Mouse (Mus musculus): Measurements from ENCODE around the gene Csk. TPM values are rescaled to one million over a fixed set of nuclear protein-coding genes. Genes with fewer than 3 reads are reported as not detected.

The Csk gene
- polyA plus RNA-seq, 1 experiment from 2014 or later = 28.7 TPM

GRCm38 (mm10) chr9:57657843-57658242 lies 4.4 kb upstream of the Csk start:
- Histone ChIP-seq H3K27me3 (ENCODE audit: insufficient read depth, low read length) (peaks cover 7% of the 10 kb centered on the region; the same call in 1 of the 2 replicates), H3K36me3 (ENCODE audit: insufficient read depth) (no peaks in the 10 kb centered on the region), H3K27ac (ENCODE audit: low read depth) (no peak overlapping the region), H3K4me3 (ENCODE audit: low read depth, low read length) (no peak overlapping the region), H3K4me2 (no peak overlapping the region), H3K4me1 (ENCODE audit: insufficient read depth) (0 out of 2 replicates have a peak, but pooled peaks cover 4% of the 10 kb centered on the region), H3K9me3 (ENCODE audit: low read depth, low read length) (no peaks in the 10 kb centered on the region), H3K9ac (no peak overlapping the region)
- ATAC-seq (ENCODE audit: insufficient read depth) (no peak), DNase-seq (no peak)
- peak; percentile 38; the same call in 1 of the 2 replicates for TF ChIP-seq CTCF (IDR thresholded peaks at IDR 0.05; ENCODE audit: low read depth)
- 45% methylated on average over 4 of the region's 4 CpGs for WGBS

DNA sequence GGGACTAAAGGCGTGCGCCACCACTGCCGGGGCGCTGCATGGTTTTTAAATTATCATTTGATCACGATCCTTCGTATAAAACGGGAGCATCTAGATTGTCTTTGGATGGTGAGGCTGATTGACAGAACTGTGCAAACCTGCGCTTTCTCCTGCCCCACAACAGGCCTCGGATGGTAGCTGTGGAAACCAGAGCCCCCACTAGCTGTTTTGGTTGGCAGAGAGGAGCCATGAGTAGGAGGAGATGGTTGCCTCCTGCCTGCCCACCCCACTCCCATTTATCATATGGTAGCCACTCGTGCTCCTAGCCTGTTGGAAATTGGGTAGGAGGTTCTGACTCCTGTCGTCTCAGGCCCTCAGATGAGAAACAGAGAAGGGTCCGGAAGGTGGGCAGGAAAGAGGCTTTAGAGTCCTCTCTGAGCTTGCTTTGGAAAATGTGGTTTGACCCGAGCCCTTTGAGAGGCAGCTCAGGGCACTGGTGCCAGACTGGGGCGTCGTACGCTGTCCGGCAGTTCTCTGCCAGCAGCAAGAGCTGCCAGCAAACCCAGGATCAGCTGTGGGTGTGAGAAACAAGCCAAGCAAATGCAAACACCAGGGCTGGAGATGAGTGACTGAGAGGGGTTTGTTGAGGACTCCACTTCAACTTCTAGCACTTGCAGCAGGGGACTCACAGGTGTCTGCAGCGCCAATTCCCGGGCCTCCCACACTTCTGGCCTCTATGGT lies 3.4 kb upstream of the Csk start:
- ATAC-seq (ENCODE audit: insufficient read depth) (no peak), DNase-seq (no peak)
- peaks cover 7% of the 10 kb centered on the region; the same call in 1 of the 2 replicates for H3K27me3 ChIP-seq (ENCODE audit: insufficient read depth, low read length)
- H3K4me2 ChIP-seq = no peak overlapping the region
- 67% methylated on average over 19 of the region's 19 CpGs for WGBS
- no peak for TF ChIP-seq CTCF (IDR thresholded peaks at IDR 0.05; ENCODE audit: low read depth)
- H3K4me3 ChIP-seq (ENCODE audit: low read depth, low read length) = no peak overlapping the region
- no peaks in the 10 kb centered on the region for H3K9me3 ChIP-seq (ENCODE audit: low read depth, low read length)
- H3K27ac ChIP-seq (ENCODE audit: low read depth) = no peak overlapping the region
- H3K9ac ChIP-seq = no peak overlapping the region
- 0 out of 2 replicates have a peak, but pooled peaks cover 4% of the 10 kb centered on the region for H3K4me1 ChIP-seq (ENCODE audit: insufficient read depth)
- H3K36me3 ChIP-seq (ENCODE audit: insufficient read depth) = no peaks in the 10 kb centered on the region

DNA sequence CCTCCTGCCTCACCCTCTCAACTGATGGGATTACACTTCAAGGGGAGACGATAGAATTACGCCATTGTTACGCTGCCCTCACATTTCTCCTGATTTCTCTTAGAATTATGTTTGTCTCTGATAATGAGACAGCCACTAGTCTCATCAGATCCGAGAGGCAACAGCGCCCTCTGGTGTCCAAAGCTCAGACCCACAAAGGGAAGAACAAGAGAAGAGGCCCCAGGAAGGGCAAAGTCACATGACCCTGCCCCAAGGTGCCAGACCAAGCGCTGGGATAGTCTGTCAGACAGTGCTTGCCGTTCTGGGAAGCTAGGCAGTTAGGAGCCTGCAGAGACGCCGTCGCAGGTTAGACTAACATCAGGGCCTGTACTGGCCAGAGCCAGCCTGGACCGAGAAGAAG lies 2.3 kb upstream of the Csk start:
- TF ChIP-seq CTCF (IDR thresholded peaks at IDR 0.05; ENCODE audit: low read depth) = peak; percentile 94
- Histone ChIP-seq H3K27me3 (ENCODE audit: insufficient read depth, low read length) (peaks cover 7% of the 10 kb centered on the region; the same call in 1 of the 2 replicates), H3K4me2 (peak overlapping the region; percentile 54), H3K4me3 (ENCODE audit: low read depth, low read length) (no peak overlapping the region), H3K9me3 (ENCODE audit: low read depth, low read length) (no peaks in the 10 kb centered on the region), H3K4me1 (ENCODE audit: insufficient read depth) (0 out of 2 replicates have a peak, but pooled peaks cover 5% of the 10 kb centered on the region), H3K36me3 (ENCODE audit: insufficient read depth) (no peaks in the 10 kb centered on the region), H3K27ac (ENCODE audit: low read depth) (no peak overlapping the region), H3K9ac (0 out of 2 replicates have a peak overlapping the region, but pooled peaks have one; percentile 44)
- DNase-seq (peak; percentile 99), ATAC-seq (ENCODE audit: insufficient read depth) (peak; percentile 66)
- 2% methylated on average over 11 of the region's 11 CpGs for WGBS

GRCm38 (mm10) chr9:57654966-57655365 lies 1.5 kb upstream of the Csk start:
- H3K4me2 ChIP-seq = no peak overlapping the region
- WGBS = 76% methylated on average over 1 of the region's 1 CpGs
- ATAC-seq (ENCODE audit: insufficient read depth) (no peak), DNase-seq (no peak)
- no peak for TF ChIP-seq CTCF (IDR thresholded peaks at IDR 0.05; ENCODE audit: low read depth)
- no peak overlapping the region for H3K27ac ChIP-seq (ENCODE audit: low read depth)
- no peaks in the 10 kb centered on the region for H3K9me3 ChIP-seq (ENCODE audit: low read depth, low read length)
- no peak overlapping the region for H3K4me3 ChIP-seq (ENCODE audit: low read depth, low read length)
- 0 out of 2 replicates have a peak, but pooled peaks cover 6% of the 10 kb centered on the region for H3K4me1 ChIP-seq (ENCODE audit: insufficient read depth)
- H3K27me3 ChIP-seq (ENCODE audit: insufficient read depth, low read length) = peaks cover 7% of the 10 kb centered on the region; the same call in 1 of the 2 replicates
- no peaks in the 10 kb centered on the region for H3K36me3 ChIP-seq (ENCODE audit: insufficient read depth)
- H3K9ac ChIP-seq = no peak overlapping the region

- Histone ChIP-seq H3K4me1 (ENCODE audit: insufficient read depth) (0 out of 2 replicates have a peak, but pooled peaks cover 6% of the 10 kb centered on the region), H3K4me2 (no peak overlapping the region), H3K9ac (no peak overlapping the region), H3K4me3 (ENCODE audit: low read depth, low read length) (no peak overlapping the region), H3K36me3 (ENCODE audit: insufficient read depth) (no peaks in the 10 kb centered on the region), H3K27me3 (ENCODE audit: insufficient read depth, low read length) (peaks cover 7% of the 10 kb centered on the region; the same call in 1 of the 2 replicates), H3K27ac (ENCODE audit: low read depth) (no peak overlapping the region), H3K9me3 (ENCODE audit: low read depth, low read length) (no peaks in the 10 kb centered on the region)
- DNase-seq (no peak), ATAC-seq (ENCODE audit: insufficient read depth) (no peak)
- WGBS = 61% methylated on average over 3 of the region's 3 CpGs
- TF ChIP-seq CTCF (IDR thresholded peaks at IDR 0.05; ENCODE audit: low read depth) = no peak
Measured at GRCm38 (mm10) chr9:57652855-57653254, 576 bp downstream of the Csk start.

- Histone ChIP-seq H3K9me3 (ENCODE audit: low read depth, low read length) (no peaks in the 10 kb centered on the region), H3K36me3 (ENCODE audit: insufficient read depth) (no peaks in the 10 kb centered on the region), H3K27ac (ENCODE audit: low read depth) (no peak overlapping the region), H3K4me3 (ENCODE audit: low read depth, low read length) (no peak overlapping the region), H3K4me1 (ENCODE audit: insufficient read depth) (0 out of 2 replicates have a peak, but pooled peaks cover 6% of the 10 kb centered on the region), H3K27me3 (ENCODE audit: insufficient read depth, low read length) (peaks cover 7% of the 10 kb centered on the region; the same call in 1 of the 2 replicates), H3K4me2 (no peak overlapping the region), H3K9ac (no peak overlapping the region)
- TF ChIP-seq CTCF (IDR thresholded peaks at IDR 0.05; ENCODE audit: low read depth) = no peak
- no peak for DNase-seq
- 75% methylated on average over 9 of the region's 9 CpGs for WGBS
- no peak for ATAC-seq (ENCODE audit: insufficient read depth)
Measured at GRCm38 (mm10) chr9:57652351-57652750, 1.1 kb downstream of the Csk start.

- H3K4me2 ChIP-seq = no peak overlapping the region
- peaks cover 7% of the 10 kb centered on the region; the same call in 1 of the 2 replicates for H3K27me3 ChIP-seq (ENCODE audit: insufficient read depth, low read length)
- TF ChIP-seq CTCF (IDR thresholded peaks at IDR 0.05; ENCODE audit: low read depth) = no peak
- no peak for DNase-seq
- H3K9me3 ChIP-seq (ENCODE audit: low read depth, low read length) = no peaks in the 10 kb centered on the region
- no peak overlapping the region for H3K9ac ChIP-seq
- H3K4me1 ChIP-seq (ENCODE audit: insufficient read depth) = peaks cover 2% of the 10 kb centered on the region; the same call in 1 of the 2 replicates
- no peak for ATAC-seq (ENCODE audit: insufficient read depth)
- no peaks in the 10 kb centered on the region for H3K36me3 ChIP-seq (ENCODE audit: insufficient read depth)
- H3K27ac ChIP-seq (ENCODE audit: low read depth) = no peak overlapping the region
- 15% methylated on average over 6 of the region's 6 CpGs for WGBS
- no peak overlapping the region for H3K4me3 ChIP-seq (ENCODE audit: low read depth, low read length)
Measured at GRCm38 (mm10) chr9:57650786-57651311, 2.6 kb downstream of the Csk start.
